Mouse (Mus musculus): Measurements from ENCODE around the gene Mtfp1. TPM values are rescaled to one million over a fixed set of nuclear protein-coding genes. Genes with fewer than 3 reads are reported as not detected.

Mtfp1 gene
- polyA plus RNA-seq, 1 experiment from 2014 or later, result 8.7 TPM

GRCm38 (mm10) chr11:4094378-4095170 is 671 bp downstream of the Mtfp1 start:
- WGBS, result 5% methylated on average over 24 of the region's 24 CpGs

DNA sequence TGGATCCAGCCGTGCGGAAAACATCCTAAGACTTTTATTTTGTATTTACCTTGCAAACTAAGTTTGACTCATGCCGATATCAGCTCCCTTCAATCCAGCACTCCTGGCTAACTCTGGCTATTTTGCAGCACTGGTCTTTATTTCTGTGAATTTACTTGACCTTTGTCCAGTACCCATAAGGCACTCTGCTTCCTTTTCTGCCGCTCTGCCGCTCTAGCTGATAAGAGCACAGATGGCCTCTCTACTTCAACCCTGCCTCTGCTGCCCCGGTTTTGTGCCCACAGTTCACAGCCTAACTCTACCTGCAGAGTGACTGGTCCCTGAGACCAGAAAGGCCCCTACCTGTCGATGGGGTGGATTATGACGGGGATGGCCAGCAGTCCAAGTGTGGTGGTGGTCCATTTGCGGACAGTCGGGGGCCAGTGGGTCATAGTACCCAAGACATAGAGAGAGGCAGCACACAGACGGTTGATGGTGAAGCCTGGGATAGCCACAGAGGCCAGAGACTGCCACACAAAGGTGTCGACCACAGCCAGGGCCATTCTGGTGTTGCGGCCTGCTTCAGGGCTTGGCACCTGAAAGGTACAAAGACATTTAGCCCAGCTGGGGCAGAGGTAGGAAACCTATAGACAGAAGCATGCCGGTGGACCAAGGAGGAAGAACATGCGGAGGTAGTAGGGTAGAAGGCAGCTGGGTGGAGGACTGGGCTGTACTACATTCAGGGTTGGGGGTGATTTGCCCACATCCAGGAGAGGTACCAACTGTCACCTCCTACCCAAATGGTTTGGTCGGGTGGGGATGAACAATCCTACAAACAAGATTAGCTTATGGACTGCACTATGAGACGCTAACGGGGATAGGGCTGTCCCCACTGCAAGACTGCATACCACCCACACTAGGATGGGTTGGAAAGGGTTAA is 1.5 kb downstream of the Mtfp1 start:
- Histone ChIP-seq H3K27me3 (ENCODE audit: insufficient read depth, poor library complexity, severe bottlenecking) (no peaks in the 10 kb centered on the region), H3K9me3 (no peaks in the 10 kb centered on the region), H3K36me3 (peaks cover 28% of the 10 kb centered on the region), H3K27ac (no peak overlapping the region; the same call in 1 of the 2 replicates), H3K4me3 (peak overlapping the region; percentile 70), H3K4me1 (replicated peaks) (peaks cover 35% of the 10 kb centered on the region)
- no peak for DNase-seq (ENCODE audit: low spot score)
- WGBS, result 89% methylated on average over 18 of the region's 18 CpGs

More at GRCm38 (mm10) chr11:4094378-4095170, 671 bp downstream of the Mtfp1 start:
- no peaks in the 10 kb centered on the region for H3K27me3 ChIP-seq (ENCODE audit: insufficient read depth, poor library complexity, severe bottlenecking)
- H3K4me3 ChIP-seq, result peak overlapping the region; percentile 70
- H3K27ac ChIP-seq, result peak overlapping the region; percentile 94
- H3K36me3 ChIP-seq, result peaks cover 28% of the 10 kb centered on the region
- H3K4me1 ChIP-seq (replicated peaks), result peaks cover 35% of the 10 kb centered on the region
- DNase-seq (ENCODE audit: low spot score), result peak; percentile 67
- H3K9me3 ChIP-seq, result no peaks in the 10 kb centered on the region

DNA sequence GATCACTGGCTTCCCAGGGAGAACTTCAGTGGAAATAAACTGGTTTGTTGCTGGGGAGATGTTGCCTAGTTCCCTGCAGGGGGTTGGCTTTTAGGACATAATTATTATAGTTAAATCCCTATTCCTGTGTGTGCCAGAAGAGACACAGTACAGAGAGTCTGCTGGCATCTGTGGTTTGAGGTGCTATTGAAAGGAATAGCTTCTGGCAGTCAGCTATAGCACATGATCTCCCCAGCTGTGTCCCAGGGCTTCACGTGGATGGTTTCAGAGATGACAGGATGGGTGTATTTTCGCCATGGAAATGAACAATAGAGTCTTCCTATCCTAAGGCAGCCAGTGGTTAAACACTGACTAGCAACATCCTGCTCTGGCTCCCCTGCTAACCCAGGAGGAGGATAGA is 8.0 kb downstream of the Mtfp1 start:
- 0 out of 2 replicates have a peak, but pooled peaks cover 3% of the 10 kb centered on the region for H3K9me3 ChIP-seq
- no peaks in the 10 kb centered on the region for H3K4me1 ChIP-seq (replicated peaks)
- H3K27me3 ChIP-seq (ENCODE audit: insufficient read depth, poor library complexity, severe bottlenecking), result no peaks in the 10 kb centered on the region
- no peak for DNase-seq (ENCODE audit: low spot score)
- peaks cover 17% of the 10 kb centered on the region for H3K36me3 ChIP-seq
- no peak overlapping the region for H3K4me3 ChIP-seq
- WGBS, result 73% methylated on average over 2 of the region's 2 CpGs
- H3K27ac ChIP-seq, result no peak overlapping the region

- no peak overlapping the region for H3K27ac ChIP-seq
- H3K27me3 ChIP-seq (ENCODE audit: insufficient read depth, poor library complexity, severe bottlenecking), result no peaks in the 10 kb centered on the region
- H3K4me3 ChIP-seq, result no peak overlapping the region
- no peaks in the 10 kb centered on the region for H3K4me1 ChIP-seq (replicated peaks)
- peaks cover 7% of the 10 kb centered on the region for H3K36me3 ChIP-seq
- DNase-seq (ENCODE audit: low spot score), result no peak
- 61% methylated on average over 1 of the region's 1 CpGs for WGBS
- H3K9me3 ChIP-seq, result 0 out of 2 replicates have a peak, but pooled peaks cover 3% of the 10 kb centered on the region
These were observed 9.0 kb downstream of the Mtfp1 start for GRCm38 (mm10) chr11:4086246-4086645.

DNA sequence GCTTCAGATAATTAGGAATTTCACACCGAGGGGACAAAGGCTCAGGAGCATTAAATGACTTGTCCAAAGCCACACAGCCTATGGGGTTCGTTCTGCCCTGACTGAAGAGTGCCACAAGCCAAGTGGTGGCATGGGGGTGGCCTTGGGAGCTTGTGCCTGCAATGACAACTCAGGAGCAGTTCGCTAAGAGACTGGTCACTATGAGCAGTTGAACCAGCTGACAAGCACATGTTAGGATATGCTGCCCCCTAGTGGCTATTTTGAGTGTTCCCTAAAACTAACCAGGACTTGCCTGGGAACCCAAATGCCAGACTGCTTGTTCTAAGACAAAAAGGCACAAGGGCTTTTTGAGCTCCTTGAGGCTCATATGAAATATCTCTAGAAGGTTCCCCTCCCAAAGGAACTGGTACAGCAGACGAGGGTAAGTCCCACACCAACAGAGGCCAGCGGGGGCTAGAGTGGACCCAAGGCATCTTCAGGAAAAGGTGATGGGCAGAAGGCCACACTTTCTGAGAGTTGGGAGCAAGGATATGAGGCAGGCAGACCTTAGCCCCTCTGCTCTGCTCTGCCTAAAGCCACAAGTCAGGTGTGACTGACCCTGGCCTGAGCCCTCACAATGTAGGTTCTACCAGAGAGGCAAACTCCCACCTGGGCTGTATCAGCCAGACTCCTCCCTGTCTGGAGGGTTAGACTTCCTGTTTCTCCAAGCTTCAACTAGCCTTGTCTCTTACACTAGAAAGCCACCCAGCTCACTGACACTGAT is 11.7 kb downstream of the Mtfp1 start:
- 31% methylated on average over 5 of the region's 5 CpGs for WGBS
- no peak overlapping the region for H3K4me3 ChIP-seq
- no peak overlapping the region for H3K27ac ChIP-seq
- peak; percentile 59 for DNase-seq (ENCODE audit: low spot score)
- H3K4me1 ChIP-seq (replicated peaks), result no peaks in the 10 kb centered on the region
- H3K27me3 ChIP-seq (ENCODE audit: insufficient read depth, poor library complexity, severe bottlenecking), result no peaks in the 10 kb centered on the region
- H3K36me3 ChIP-seq, result no peaks in the 10 kb centered on the region
- 0 out of 2 replicates have a peak, but pooled peaks cover 3% of the 10 kb centered on the region for H3K9me3 ChIP-seq

DNA sequence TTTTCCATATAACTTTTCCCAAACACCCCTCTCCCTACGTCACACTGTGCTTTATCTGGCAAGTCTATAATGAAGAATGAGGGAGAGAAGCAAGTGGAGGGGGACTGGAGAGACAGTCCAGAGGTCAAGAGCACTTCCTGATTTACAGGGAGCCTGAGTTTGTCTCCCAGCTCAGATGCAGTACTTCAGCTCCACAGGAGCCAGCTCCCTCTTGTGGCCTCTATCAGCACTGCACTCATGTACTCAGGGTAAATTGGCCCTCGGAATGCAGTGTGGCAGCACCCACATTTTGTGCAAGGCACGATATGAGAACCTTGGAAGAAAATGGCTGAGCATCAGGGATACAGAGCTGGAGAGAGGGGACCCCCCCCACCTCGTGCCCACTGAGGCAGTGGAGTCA is 15.0 kb downstream of the Mtfp1 start:
- Histone ChIP-seq H3K9me3 (0 out of 2 replicates have a peak, but pooled peaks cover under 1% of the 10 kb centered on the region), H3K36me3 (no peaks in the 10 kb centered on the region), H3K27ac (no peak overlapping the region), H3K27me3 (ENCODE audit: insufficient read depth, poor library complexity, severe bottlenecking) (no peaks in the 10 kb centered on the region), H3K4me3 (no peak overlapping the region), H3K4me1 (replicated peaks) (no peaks in the 10 kb centered on the region)
- peak; percentile 61 for DNase-seq (ENCODE audit: low spot score)
- WGBS, result 21% methylated on average over 4 of the region's 4 CpGs

- Histone ChIP-seq H3K4me1 (replicated peaks) (no peaks in the 10 kb centered on the region), H3K27me3 (ENCODE audit: insufficient read depth, poor library complexity, severe bottlenecking) (no peaks in the 10 kb centered on the region), H3K36me3 (no peaks in the 10 kb centered on the region), H3K27ac (no peak overlapping the region), H3K9me3 (no peaks in the 10 kb centered on the region), H3K4me3 (no peak overlapping the region)
- WGBS, result 81% methylated on average over 7 of the region's 7 CpGs
- no peak for DNase-seq (ENCODE audit: low spot score)
These were observed 16.8 kb downstream of the Mtfp1 start for GRCm38 (mm10) chr11:4078267-4078933.

DNA sequence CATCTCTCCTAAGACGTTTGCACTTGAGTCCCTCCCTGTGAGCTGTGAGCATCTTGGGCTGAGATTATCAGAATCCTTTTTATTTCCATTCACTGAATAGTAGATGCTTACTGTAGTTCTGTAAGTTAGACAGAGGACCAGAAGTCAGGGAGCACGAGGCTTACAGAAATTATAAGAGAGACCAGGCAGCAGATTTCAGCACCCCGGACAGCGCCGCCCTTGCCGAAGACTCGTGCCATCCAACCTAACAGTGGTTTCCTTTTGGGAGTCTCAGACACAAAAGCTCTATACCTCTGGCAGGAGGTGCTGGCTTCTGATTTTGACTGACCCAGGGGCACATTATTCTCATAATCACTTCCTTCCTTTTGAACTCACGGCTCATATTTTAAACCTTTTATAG is 18.6 kb downstream of the Mtfp1 start:
- H3K9me3 ChIP-seq, result no peaks in the 10 kb centered on the region
- H3K4me3 ChIP-seq, result no peak overlapping the region
- no peaks in the 10 kb centered on the region for H3K27me3 ChIP-seq (ENCODE audit: insufficient read depth, poor library complexity, severe bottlenecking)
- WGBS, result 18% methylated on average over 8 of the region's 8 CpGs
- peak; percentile 60 for DNase-seq (ENCODE audit: low spot score)
- no peaks in the 10 kb centered on the region for H3K4me1 ChIP-seq (replicated peaks)
- no peaks in the 10 kb centered on the region for H3K36me3 ChIP-seq
- H3K27ac ChIP-seq, result no peak overlapping the region

- Histone ChIP-seq H3K27me3 (ENCODE audit: insufficient read depth, poor library complexity, severe bottlenecking) (no peaks in the 10 kb centered on the region), H3K36me3 (no peaks in the 10 kb centered on the region), H3K4me1 (replicated peaks) (no peaks in the 10 kb centered on the region), H3K9me3 (no peaks in the 10 kb centered on the region), H3K4me3 (no peak overlapping the region), H3K27ac (no peak overlapping the region)
- DNase-seq (ENCODE audit: low spot score), result no peak
- WGBS, result 79% methylated on average over 1 of the region's 1 CpGs
These were observed 25.6 kb downstream of the Mtfp1 start for GRCm38 (mm10) chr11:4069664-4070063.

DNA sequence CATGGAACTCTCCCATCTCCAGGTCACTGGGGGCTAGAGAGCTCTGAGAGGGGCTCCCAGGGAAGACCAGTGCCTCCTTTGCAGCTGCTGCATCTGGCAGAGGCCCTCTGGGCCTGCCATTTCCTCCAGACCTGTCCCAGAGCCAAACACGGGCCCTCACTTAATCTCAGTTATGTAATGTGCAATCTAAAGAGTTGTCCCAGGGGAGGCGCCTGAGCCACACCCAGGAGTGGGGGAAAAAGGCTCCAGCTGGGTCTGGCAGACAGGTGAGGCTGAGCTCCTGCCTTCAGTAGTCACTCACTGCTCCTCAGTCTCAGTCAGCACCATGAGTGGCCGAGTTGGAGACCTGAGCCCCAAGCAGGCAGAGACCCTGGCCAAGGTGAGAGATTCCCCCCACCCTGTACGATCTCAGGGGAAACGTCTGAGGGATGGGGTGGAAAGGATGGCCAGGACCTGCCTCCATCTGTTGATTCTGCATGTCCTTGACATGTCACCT is 30.6 kb downstream of the Mtfp1 start, which contains the start of gene Sec14l3:
Sec14l3 (plus strand) TSS at position 215 of the 496 bp plus-strand sequence.
- Histone ChIP-seq H3K9me3 (no peaks in the 10 kb centered on the region), H3K36me3 (no peaks in the 10 kb centered on the region), H3K27me3 (ENCODE audit: insufficient read depth, poor library complexity, severe bottlenecking) (no peaks in the 10 kb centered on the region), H3K4me3 (no peak within 1 kb of the TSS), H3K4me1 (replicated peaks) (no peaks in the 10 kb centered on the region), H3K27ac (no peak within 1 kb of the TSS)
- 76% methylated on average over 5 of the region's 5 CpGs for WGBS
- DNase-seq (ENCODE audit: low spot score), result no peak

DNA sequence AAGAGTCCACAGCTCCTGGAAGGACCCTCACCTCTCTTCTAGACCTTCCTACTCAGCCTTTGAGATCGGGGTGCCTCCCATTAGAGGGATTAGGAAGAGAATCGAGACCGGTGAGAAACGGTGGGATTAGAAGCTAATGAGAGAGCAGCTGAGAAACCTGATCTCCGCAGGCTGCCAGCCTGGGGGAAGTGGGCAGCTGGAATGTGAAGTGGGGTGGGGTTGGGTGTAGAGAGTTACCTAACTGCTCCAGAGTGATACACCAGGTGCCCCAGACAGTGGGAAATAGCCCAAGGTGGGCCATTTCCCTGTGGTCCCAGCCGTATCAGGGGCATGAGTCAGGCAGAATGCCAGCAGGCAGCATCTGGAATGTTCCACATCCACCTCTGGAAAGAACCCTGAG is 32.3 kb downstream of the Mtfp1 start:
- no peak overlapping the region for H3K4me3 ChIP-seq
- WGBS, result 61% methylated on average over 6 of the region's 6 CpGs
- DNase-seq (ENCODE audit: low spot score), result no peak

GRCm38 (mm10) chr11:4062523-4062922 is 32.7 kb downstream of the Mtfp1 start:
- WGBS, result 87% methylated on average over 4 of the region's 4 CpGs
- Histone ChIP-seq H3K27me3 (ENCODE audit: insufficient read depth, poor library complexity, severe bottlenecking) (no peaks in the 10 kb centered on the region), H3K36me3 (no peaks in the 10 kb centered on the region), H3K9me3 (no peaks in the 10 kb centered on the region), H3K4me1 (replicated peaks) (no peaks in the 10 kb centered on the region), H3K27ac (no peak overlapping the region), H3K4me3 (no peak overlapping the region)
- no peak for DNase-seq (ENCODE audit: low spot score)

More for the DNA sequence above, 32.3 kb downstream of the Mtfp1 start:
- H3K27ac ChIP-seq, result no peak overlapping the region
- H3K4me1 ChIP-seq (replicated peaks), result no peaks in the 10 kb centered on the region
- H3K9me3 ChIP-seq, result no peaks in the 10 kb centered on the region
- no peaks in the 10 kb centered on the region for H3K36me3 ChIP-seq
- no peaks in the 10 kb centered on the region for H3K27me3 ChIP-seq (ENCODE audit: insufficient read depth, poor library complexity, severe bottlenecking)
